Mouse (Mus musculus) cerebellum, adult 11 months (tissue): ENCODE measurements around the gene Abr.

Experiments
- DNase-seq: peaks from one replicate; pipeline ENCODE4 v3.0.0; 2022

Abr gene

GRCm38 (mm10) chr11:76489407-76489806, 132.7 kb downstream of the Abr start:
- no peak for DNase-seq

- no peak for DNase-seq
Observed at GRCm38 (mm10) chr11:76487024-76487423, 135.1 kb downstream of the Abr start.

GRCm38 (mm10) chr11:76484033-76484432, 138.1 kb downstream of the Abr start:
- DNase-seq = no peak

- DNase-seq = no peak
Observed at GRCm38 (mm10) chr11:76483171-76483727, 138.9 kb downstream of the Abr start.

GRCm38 (mm10) chr11:76482697-76483096, 139.4 kb downstream of the Abr start:
- DNase-seq = no peak

- no peak for DNase-seq
Observed at GRCm38 (mm10) chr11:76482183-76482582, 139.9 kb downstream of the Abr start.

- no peak for DNase-seq
Observed at GRCm38 (mm10) chr11:76479729-76480128, 142.4 kb downstream of the Abr start.

GRCm38 (mm10) chr11:76478676-76479655, 143.1 kb downstream of the Abr start:
- DNase-seq = no peak

GRCm38 (mm10) chr11:76477095-76477525, 145.0 kb downstream of the Abr start:
- DNase-seq = no peak

- DNase-seq = no peak
Observed at GRCm38 (mm10) chr11:76476376-76477094, 145.6 kb downstream of the Abr start.

GRCm38 (mm10) chr11:76472617-76473016, 149.5 kb downstream of the Abr start:
- DNase-seq = no peak

- no peak for DNase-seq
Observed at GRCm38 (mm10) chr11:76469311-76469998, 152.7 kb downstream of the Abr start.

- no peak for DNase-seq
Observed at GRCm38 (mm10) chr11:76468347-76468746, 153.8 kb downstream of the Abr start.

GRCm38 (mm10) chr11:76467487-76468005, 154.6 kb downstream of the Abr start:
- no peak for DNase-seq

- DNase-seq = no peak
Observed at GRCm38 (mm10) chr11:76467073-76467472, 155.0 kb downstream of the Abr start.

GRCm38 (mm10) chr11:76465879-76466278, 156.2 kb downstream of the Abr start:
- DNase-seq = no peak

GRCm38 (mm10) chr11:76461696-76462095, 160.4 kb downstream of the Abr start:
- no peak for DNase-seq

GRCm38 (mm10) chr11:76461201-76461600, 160.9 kb downstream of the Abr start:
- no peak for DNase-seq

GRCm38 (mm10) chr11:76459489-76459888, 162.6 kb downstream of the Abr start:
- DNase-seq = no peak

GRCm38 (mm10) chr11:76458730-76459129, 163.4 kb downstream of the Abr start:
- DNase-seq = no peak

GRCm38 (mm10) chr11:76456897-76457296, 165.2 kb downstream of the Abr start:
- DNase-seq = no peak

GRCm38 (mm10) chr11:76456233-76456632, 165.9 kb downstream of the Abr start:
- DNase-seq = peak; percentile 79

GRCm38 (mm10) chr11:76454492-76454891, 167.6 kb downstream of the Abr start:
- DNase-seq = peak; percentile 46
